In genomic region chr19:14344467-14344866, GRCm38 (mm10) we compare ENCODE assay signal across 26 mouse cellular contexts.
DNase-seq lines count a peak whose midpoint lies in the region; ATAC-seq and TF ChIP-seq lines count a peak whose summit lies in the region.
"Had no signal": no experiment of that assay in that cellular context is flagged by ENCODE, and none has a peak within 500 bp of the region (broad histone marks: within the 10 kb centered on the region; RNA-seq: fewer than 3 reads in every experiment).

No protein-coding gene starts in this region.

- WGBS in spleen, adult 2 months, result 14% methylated on average over 3 of the region's 3 CpGs
- 92% methylated on average over 3 of the region's 3 CpGs for WGBS in forebrain, embryonic 16.5 days

- H3K9ac ChIP-seq in forebrain, embryonic 16.5 days (replicated peaks; ENCODE audit: low read depth, low read length), result no peak overlapping the region
- H3K9ac ChIP-seq: embryonic facial prominence, embryonic 13.5 days; embryonic facial prominence, embryonic 15.5 days; forebrain, embryonic 12.5 days; forebrain, postnatal 0 days had no signal

- no peaks in the 10 kb centered on the region for H3K36me3 ChIP-seq in spleen, adult 2 months (ENCODE audit: control insufficient read depth, insufficient read depth, low read length)
- H3K36me3 ChIP-seq in splenic B cell, adult 2 months (ENCODE audit: control insufficient read depth, insufficient read depth, low read length, poor library complexity, severe bottlenecking), result no peaks in the 10 kb centered on the region
- no peaks in the 10 kb centered on the region for H3K36me3 ChIP-seq in forebrain, embryonic 16.5 days (ENCODE audit: control insufficient read depth, insufficient read depth)
- H3K36me3 ChIP-seq: embryonic facial prominence, embryonic 13.5 days; embryonic facial prominence, embryonic 15.5 days; forebrain, embryonic 10.5 days; forebrain, embryonic 12.5 days; G1E had no signal

- H3K4me1 ChIP-seq in spleen, adult 2 months (ENCODE audit: control insufficient read depth, insufficient read depth, insufficient read length), result peaks cover 9% of the 10 kb centered on the region; the same call in 1 of the 2 replicates
- no peaks in the 10 kb centered on the region for H3K4me1 ChIP-seq in forebrain, embryonic 16.5 days (replicated peaks; ENCODE audit: control insufficient read depth, insufficient read depth, low read length)
- H3K4me1 ChIP-seq: embryonic facial prominence, embryonic 13.5 days; embryonic facial prominence, embryonic 15.5 days had no signal

- peak overlapping the region; percentile 60 for H3K27ac ChIP-seq in spleen, adult 2 months (ENCODE audit: insufficient read depth, low read length)
- H3K27ac ChIP-seq in forebrain, embryonic 16.5 days (ENCODE audit: low read length), result no peak overlapping the region
- H3K27ac ChIP-seq: embryonic facial prominence, embryonic 13.5 days; embryonic facial prominence, embryonic 15.5 days; forebrain, embryonic 10.5 days; forebrain, embryonic 12.5 days had no signal

- TF ChIP-seq CTCF in spleen, adult 2 months (IDR thresholded peaks at IDR 0.05; ENCODE audit: extremely low read depth, insufficient read depth, insufficient read length, insufficient replicate concordance), result no peak

- H3K9me3 ChIP-seq in forebrain, embryonic 16.5 days (ENCODE audit: control insufficient read depth, low read length), result no peaks in the 10 kb centered on the region
- H3K9me3 ChIP-seq: embryonic facial prominence, embryonic 13.5 days; embryonic facial prominence, embryonic 15.5 days; forebrain, embryonic 10.5 days; forebrain, embryonic 12.5 days; G1E had no signal

- H3K4me2 ChIP-seq in forebrain, embryonic 16.5 days (ENCODE audit: low read length), result no peak overlapping the region
- H3K4me2 ChIP-seq: embryonic facial prominence, embryonic 13.5 days; embryonic facial prominence, embryonic 15.5 days; forebrain, embryonic 12.5 days had no signal

- no peak for TF ChIP-seq POLR2A in spleen, adult 2 months (IDR thresholded peaks at IDR 0.05; ENCODE audit: low read depth, low read length)

- no peak for ATAC-seq in forebrain, embryonic 16.5 days
- ATAC-seq: activated CD4-positive, CD25-positive, alpha-beta regulatory T cell, adult 4 months; forebrain, embryonic 14.5 days; forebrain, postnatal 0 days; Patski had no signal

- no peak overlapping the region for H3K4me3 ChIP-seq in spleen, adult 2 months (ENCODE audit: extremely low read depth, insufficient read depth, insufficient read length)
- H3K4me3 ChIP-seq in forebrain, embryonic 16.5 days (replicated peaks; ENCODE audit: low read length), result no peak overlapping the region
- H3K4me3 ChIP-seq: embryonic facial prominence, embryonic 13.5 days; embryonic facial prominence, embryonic 15.5 days; erythroblast, embryonic 14.5 days; forebrain, embryonic 10.5 days; forebrain, embryonic 12.5 days had no signal

- no peaks in the 10 kb centered on the region for H3K27me3 ChIP-seq in spleen, adult 2 months (ENCODE audit: control insufficient read depth, insufficient read depth, low read length)
- no peaks in the 10 kb centered on the region for H3K27me3 ChIP-seq in splenic B cell, adult 2 months (ENCODE audit: control insufficient read depth, insufficient read depth, low read length, poor library complexity, severe bottlenecking)
- H3K27me3 ChIP-seq in forebrain, embryonic 16.5 days (replicated peaks; ENCODE audit: control insufficient read depth, insufficient read depth, low read length), result no peaks in the 10 kb centered on the region
- H3K27me3 ChIP-seq: embryonic facial prominence, embryonic 13.5 days; embryonic facial prominence, embryonic 15.5 days; forebrain, embryonic 12.5 days had no signal

- no peak for DNase-seq in spleen, adult 2 months (ENCODE audit: low read depth in 1 of 2, low spot score in 2 of 2)
- no peak for DNase-seq in spleen, adult 12 weeks (ENCODE audit: low spot score)
- DNase-seq in A20 (ENCODE audit: low read depth, low spot score), result peak; percentile 36
- peak; percentile 8 to 20 for DNase-seq in B cell, adult 2 months
- peak; percentile 32 for DNase-seq in splenic B cell, adult 2 months (ENCODE audit: low read depth, low spot score)
- DNase-seq in gastrocnemius, postnatal 10 days, result no peak
- DNase-seq: adrenal gland, adult 8-10 months; adrenal gland, postnatal 14 days; adrenal gland, postnatal 36 days; cerebellum, adult 18-20 months; cerebellum, adult 8-10 months; cerebellum, adult 9-11 months; cerebellum, postnatal 14 days; cerebellum, postnatal 36 days; embryo, embryonic 11 days; forebrain, postnatal 0 days had no signal

Comparison
In these comparisons a context has a peak if more than half of its experiments do, and no peak if none do; other contexts are left out.
1. DNase-seq: peak in A20 (single experiment), B cell, adult 2 months (2 of 2) and splenic B cell, adult 2 months (single experiment); none in spleen, adult 2 months (0 of 2), spleen, adult 12 weeks (single experiment) and gastrocnemius, postnatal 10 days (single experiment).